Mouse (Mus musculus) intestine, postnatal 0 days (tissue): ENCODE measurements at regions not wholly inside any gene's neighbourhood (a gene's known extent, or its start where the extent isn't known, plus 50 kb on each side); places are given as distances from the start of the nearest gene placed in this dataset.
A peak's percentile ranks its signal among the peaks of the same experiment; 100 is the strongest.

Experiments
- ATAC-seq: fragments of 200-750 bp; cut with Nextera tagmentation; 2 replicates; pipeline ENCODE4 v1.8.0; 2017; ENCODE audit warnings: mild to moderate bottlenecking, moderate TSS enrichment, moderate library complexity
- H3K27ac ChIP-seq: fragments of 300-500 bp; sonication (generic); 2 replicates; pipeline ENCODE4 v1.5.1; 2014; ENCODE audit warnings: mild to moderate bottlenecking, low read depth, low read length, moderate library complexity
- H3K27me3 ChIP-seq: fragments of 300-500 bp; sonication (generic); replicated peaks from 2 replicates; pipeline ENCODE4 v1.6.1; 2014; ENCODE audit warnings: low read length, mixed read lengths; ENCODE audit not compliant: control insufficient read depth, insufficient read depth
- H3K36me3 ChIP-seq: fragments of 300-500 bp; sonication (generic); 2 replicates; pipeline ENCODE4 v1.6.1; 2014; ENCODE audit warnings: mild to moderate bottlenecking, moderate library complexity; ENCODE audit not compliant: control insufficient read depth, insufficient read depth
- H3K4me1 ChIP-seq: fragments of 300-500 bp; sonication (generic); replicated peaks from 2 replicates; pipeline ENCODE4 v1.6.1; 2014; ENCODE audit warnings: antibody characterized with exemption, low read length, mixed read lengths; ENCODE audit not compliant: control insufficient read depth, insufficient read depth
- H3K4me2 ChIP-seq: fragments of 300-500 bp; sonication (generic); replicated peaks from 2 replicates; pipeline ENCODE4 v1.6.1; 2014; ENCODE audit warnings: low read depth, mild to moderate bottlenecking, moderate library complexity
- H3K4me3 ChIP-seq: fragments of 300-500 bp; sonication (generic); 2 replicates; pipeline ENCODE4 v1.5.1; 2014; ENCODE audit warnings: low read depth, low read length
- H3K9ac ChIP-seq: fragments of 300-500 bp; sonication (generic); 2 replicates; pipeline ENCODE4 v1.6.1; 2014; ENCODE audit warnings: mild to moderate bottlenecking, low read depth, low read length
- H3K9me3 ChIP-seq: fragments of 300-500 bp; sonication (generic); 2 replicates; pipeline ENCODE4 v1.6.1; 2016; ENCODE audit warnings: mixed run types; ENCODE audit not compliant: control insufficient read depth
- CTCF ChIP-seq: sonication (generic); IDR thresholded peaks from 2 replicates; pipeline ENCODE4 v1.5.1; 2016; ENCODE audit warnings: low read depth, mild to moderate bottlenecking, control low read depth, antibody characterized with exemption, moderate library complexity
- WGBS: fragments of 180-500 bp; shearing (Covaris S2); extraction: QIAGEN DNeasy Blood & Tissue Kit; methylation state at CpG from one replicate; pipeline ENCODE4 v1.1.7; 2014; 5-methylcytosine and 5-hydroxymethylcytosine counted together

DNA sequence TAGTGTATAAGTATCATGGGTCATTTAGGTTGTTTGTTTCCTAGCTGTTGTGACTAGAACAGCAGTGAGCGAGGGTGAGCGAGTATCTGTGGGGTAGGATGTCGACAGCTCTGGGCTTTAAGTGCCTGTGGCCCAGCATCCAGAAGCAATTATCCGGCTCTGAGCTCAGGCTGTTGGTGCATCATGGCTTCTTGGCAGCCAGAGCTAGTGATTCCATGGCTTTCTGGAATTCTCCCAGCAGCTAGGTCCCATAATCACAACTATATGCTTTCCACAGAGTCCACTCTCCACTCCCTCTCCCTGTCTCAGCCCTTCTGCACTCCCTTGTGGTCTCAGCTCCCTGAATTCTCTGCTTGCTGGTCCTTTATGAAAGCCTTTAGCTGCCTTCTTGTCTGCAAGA lies 271.2 kb upstream of the Eif4g2 start:
- H3K9me3 ChIP-seq = no peaks in the 10 kb centered on the region
- H3K4me3 ChIP-seq = no peak overlapping the region
- H3K36me3 ChIP-seq = no peaks in the 10 kb centered on the region
- ATAC-seq = no peak
- no peak for TF ChIP-seq CTCF
- H3K4me1 ChIP-seq = no peaks in the 10 kb centered on the region
- no peaks in the 10 kb centered on the region for H3K27me3 ChIP-seq
- no peak overlapping the region for H3K9ac ChIP-seq
- H3K27ac ChIP-seq = no peak overlapping the region
- WGBS = 74% methylated on average over 4 of the region's 4 CpGs
- no peak overlapping the region for H3K4me2 ChIP-seq

DNA sequence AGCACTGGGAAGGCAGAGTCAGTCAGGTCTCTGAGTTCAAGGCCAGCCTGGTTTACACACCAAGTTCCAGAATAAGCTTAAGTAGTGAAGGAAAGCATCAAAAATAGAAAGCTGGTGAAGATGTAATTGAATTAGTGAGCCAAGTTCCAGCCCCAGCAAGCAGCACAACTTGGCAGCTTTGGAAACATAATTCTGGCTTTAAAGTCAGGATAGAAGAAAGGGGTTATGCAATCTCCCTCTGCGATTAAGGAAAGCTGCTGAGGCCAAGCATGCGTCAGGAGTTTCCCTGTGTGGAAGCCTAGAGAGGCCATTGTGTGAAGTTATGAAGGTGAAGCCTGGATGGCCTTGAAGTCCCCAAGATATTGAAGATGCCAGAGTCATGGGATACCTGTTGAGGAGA lies 269.3 kb upstream of the Eif4g2 start:
- H3K4me3 ChIP-seq = no peak overlapping the region
- no peaks in the 10 kb centered on the region for H3K9me3 ChIP-seq
- H3K27ac ChIP-seq = no peak overlapping the region
- no peaks in the 10 kb centered on the region for H3K36me3 ChIP-seq
- H3K4me1 ChIP-seq = no peaks in the 10 kb centered on the region
- WGBS = 77% methylated on average over 2 of the region's 2 CpGs
- no peak overlapping the region for H3K9ac ChIP-seq
- TF ChIP-seq CTCF = no peak
- no peak for ATAC-seq
- no peak overlapping the region for H3K4me2 ChIP-seq
- H3K27me3 ChIP-seq = no peaks in the 10 kb centered on the region

DNA sequence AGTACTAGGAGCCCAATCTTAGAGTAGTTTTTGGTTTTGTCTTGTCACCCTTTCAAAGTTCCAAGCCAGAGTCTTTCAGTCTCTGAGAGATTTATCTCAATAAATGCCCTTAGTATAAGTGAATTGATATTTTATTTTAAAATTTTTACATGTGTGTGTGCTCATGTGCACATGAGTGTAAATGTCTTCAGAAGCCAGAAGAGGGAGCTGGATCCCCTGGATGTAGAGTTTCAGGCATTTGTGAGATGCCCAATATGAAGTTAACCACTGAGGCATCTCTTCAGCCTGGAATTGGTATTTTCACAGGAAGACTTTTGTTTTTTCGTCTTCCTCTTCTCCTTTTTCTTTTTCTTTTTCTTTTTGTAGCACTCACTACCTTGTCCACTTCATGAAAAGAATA lies 262.3 kb upstream of the Eif4g2 start:
- WGBS = 89% methylated on average over 1 of the region's 1 CpGs
- Histone ChIP-seq H3K36me3 (no peaks in the 10 kb centered on the region), H3K27me3 (no peaks in the 10 kb centered on the region)

DNA sequence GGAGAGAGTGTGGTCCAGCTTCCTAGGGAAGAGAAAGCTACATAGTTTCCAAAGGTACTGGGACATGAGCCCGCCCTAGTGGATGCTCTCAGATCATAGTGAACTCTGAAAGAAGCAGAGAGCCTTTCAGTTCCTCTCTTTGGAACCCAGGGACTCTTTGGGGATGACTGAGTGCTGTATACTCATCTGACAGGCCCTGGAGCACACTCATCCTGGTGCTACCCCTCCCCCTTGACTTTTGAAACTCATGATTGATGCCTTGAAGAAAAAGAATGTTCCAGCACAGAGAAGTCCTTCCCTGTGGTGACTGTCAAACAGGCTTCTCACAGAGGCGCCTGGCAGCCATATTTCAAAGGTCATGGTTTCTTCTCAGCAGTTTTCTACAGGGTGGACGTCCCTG lies 254.2 kb upstream of the Eif4g2 start:
- 70% methylated on average over 3 of the region's 3 CpGs for WGBS
- H3K4me1 ChIP-seq = no peaks in the 10 kb centered on the region
- H3K36me3 ChIP-seq = no peaks in the 10 kb centered on the region
- no peaks in the 10 kb centered on the region for H3K27me3 ChIP-seq
- no peak for ATAC-seq
- no peaks in the 10 kb centered on the region for H3K9me3 ChIP-seq
- H3K4me2 ChIP-seq = no peak overlapping the region
- H3K9ac ChIP-seq = no peak overlapping the region
- no peak overlapping the region for H3K27ac ChIP-seq
- no peak for TF ChIP-seq CTCF
- no peak overlapping the region for H3K4me3 ChIP-seq

More for the DNA sequence above, 262.3 kb upstream of the Eif4g2 start:
- Histone ChIP-seq H3K27ac (no peak overlapping the region), H3K9ac (no peak overlapping the region), H3K4me2 (no peak overlapping the region), H3K4me3 (no peak overlapping the region), H3K9me3 (no peaks in the 10 kb centered on the region), H3K4me1 (no peaks in the 10 kb centered on the region)
- peak; percentile 26; the same call in 1 of the 2 replicates for TF ChIP-seq CTCF
- ATAC-seq = no peak

DNA sequence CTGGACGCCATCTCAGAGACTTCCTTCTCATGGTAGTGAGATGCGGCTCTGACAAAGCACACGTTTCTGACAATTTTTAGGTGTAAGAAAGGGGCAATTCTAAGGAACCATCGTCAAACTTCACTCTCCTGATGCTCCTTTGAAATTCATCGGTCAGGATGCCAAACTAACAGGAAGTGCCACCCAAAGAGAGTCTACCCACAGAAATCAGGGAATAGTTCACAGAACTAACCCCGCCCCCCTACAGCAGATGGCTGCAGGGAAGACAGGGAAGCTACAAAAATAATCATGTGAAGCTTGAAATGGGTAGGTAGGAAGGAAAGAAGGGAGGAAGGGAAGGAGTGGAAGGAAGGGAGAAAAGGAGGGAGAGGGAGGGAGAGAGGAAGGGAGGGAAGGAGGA lies 240.1 kb upstream of the Eif4g2 start:
- Histone ChIP-seq H3K36me3 (no peaks in the 10 kb centered on the region), H3K4me2 (no peak overlapping the region), H3K9ac (no peak overlapping the region), H3K27me3 (no peaks in the 10 kb centered on the region), H3K9me3 (no peaks in the 10 kb centered on the region), H3K27ac (no peak overlapping the region), H3K4me3 (no peak overlapping the region), H3K4me1 (no peaks in the 10 kb centered on the region)
- 79% methylated on average over 6 of the region's 6 CpGs for WGBS
- ATAC-seq = no peak
- no peak for TF ChIP-seq CTCF

DNA sequence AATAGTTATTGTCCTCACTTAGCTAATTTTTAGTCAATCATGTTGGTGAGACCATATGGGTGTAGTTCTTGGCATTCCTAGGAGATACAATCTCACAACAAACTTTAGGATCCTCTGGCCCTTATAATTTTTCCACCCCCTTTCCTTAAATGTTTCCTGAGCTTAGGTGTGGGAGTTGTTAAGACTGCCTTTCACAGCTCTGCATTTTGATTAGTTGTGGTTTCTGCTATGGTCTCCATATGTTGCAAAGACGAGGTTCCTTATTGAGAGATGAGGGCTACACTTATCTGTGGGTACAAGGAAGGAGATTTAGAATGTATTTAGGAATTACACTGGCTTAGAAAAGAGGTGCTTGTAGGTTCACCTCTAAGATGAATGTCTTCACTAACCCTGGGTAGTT lies 237.1 kb upstream of the Eif4g2 start:
- ATAC-seq = no peak
- WGBS = 83% methylated on average over 1 of the region's 1 CpGs
- H3K27me3 ChIP-seq = no peaks in the 10 kb centered on the region

DNA sequence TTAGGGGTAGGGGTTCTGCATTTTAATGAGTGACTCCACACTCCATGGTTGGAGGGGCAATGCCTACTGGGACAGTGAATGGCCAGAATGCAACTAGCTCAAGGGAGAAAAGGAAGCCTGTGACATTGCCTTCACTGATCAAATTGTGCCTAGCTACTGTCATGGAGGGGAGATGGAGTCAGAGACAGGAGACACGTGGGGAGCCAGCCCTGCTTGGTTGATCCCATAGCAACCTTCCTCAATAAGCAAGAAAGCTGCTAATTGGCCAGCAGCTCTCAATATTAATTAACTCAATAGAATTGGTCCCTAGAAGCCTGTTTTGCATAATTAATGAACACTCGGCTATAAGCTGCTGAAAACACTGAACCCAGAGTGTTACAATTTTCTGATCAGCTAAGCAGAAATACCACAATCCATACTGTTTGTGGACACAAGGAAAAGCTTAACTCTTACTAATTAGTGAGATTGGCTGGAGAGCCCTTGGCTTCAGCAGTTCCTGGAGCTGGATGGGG lies 233.7 kb upstream of the Eif4g2 start:
- ATAC-seq = no peak
- Histone ChIP-seq H3K27ac (no peak overlapping the region), H3K9me3 (no peaks in the 10 kb centered on the region), H3K27me3 (no peaks in the 10 kb centered on the region), H3K9ac (no peak overlapping the region), H3K4me2 (no peak overlapping the region), H3K4me1 (no peaks in the 10 kb centered on the region), H3K36me3 (no peaks in the 10 kb centered on the region), H3K4me3 (no peak overlapping the region)
- WGBS = 79% methylated on average over 2 of the region's 2 CpGs
- no peak for TF ChIP-seq CTCF

More for the DNA sequence above, 237.1 kb upstream of the Eif4g2 start:
- Histone ChIP-seq H3K27ac (no peak overlapping the region), H3K4me2 (no peak overlapping the region), H3K4me1 (no peaks in the 10 kb centered on the region), H3K36me3 (no peaks in the 10 kb centered on the region), H3K9ac (no peak overlapping the region), H3K4me3 (no peak overlapping the region), H3K9me3 (no peaks in the 10 kb centered on the region)
- no peak for TF ChIP-seq CTCF
